Mouse (Mus musculus) neural tube, embryonic 13.5 days (tissue): ENCODE data around the gene Etnk1. TPM values are rescaled to one million over a fixed set of nuclear protein-coding genes. Genes with fewer than 3 reads are reported as not detected.
A peak's percentile ranks its signal among the peaks of the same experiment; 100 is the strongest.

ENCODE experiments used
- ATAC-seq: fragments of 200-750 bp; cut with Nextera tagmentation; 2 replicates; pipeline ENCODE4 v1.8.0; 2017; ENCODE audit warnings: low read depth, mild to moderate bottlenecking, moderate TSS enrichment, moderate library complexity
- H3K27ac ChIP-seq: fragments of 300-500 bp; sonication (generic); replicated peaks from 2 replicates; pipeline ENCODE4 v1.5.1; 2015; ENCODE audit warnings: moderate library complexity, mild to moderate bottlenecking, inconsistent platforms
- H3K27me3 ChIP-seq: fragments of 300-500 bp; sonication (generic); 2 replicates; pipeline ENCODE4 v1.6.1; 2015; ENCODE audit warnings: mild to moderate bottlenecking, inconsistent platforms
- H3K36me3 ChIP-seq: fragments of 300-500 bp; sonication (generic); 2 replicates; pipeline ENCODE4 v1.6.1; 2015; ENCODE audit warnings: mild to moderate bottlenecking, inconsistent platforms
- H3K4me1 ChIP-seq: fragments of 300-500 bp; sonication (generic); replicated peaks from 2 replicates; pipeline ENCODE4 v1.6.1; 2015; ENCODE audit warnings: inconsistent platforms
- H3K4me2 ChIP-seq: fragments of 300-500 bp; sonication (generic); 2 replicates; pipeline ENCODE4 v1.6.1; 2015; ENCODE audit warnings: inconsistent platforms, mild to moderate bottlenecking, moderate library complexity
- H3K4me3 ChIP-seq: fragments of 300-500 bp; sonication (generic); 2 replicates; pipeline ENCODE4 v1.5.1; 2015; ENCODE audit warnings: mild to moderate bottlenecking, inconsistent platforms
- H3K9ac ChIP-seq: fragments of 300-500 bp; sonication (generic); 2 replicates; pipeline ENCODE4 v1.6.1; 2015; ENCODE audit warnings: moderate library complexity, mild to moderate bottlenecking, inconsistent platforms
- H3K9me3 ChIP-seq: fragments of 300-500 bp; sonication (generic); 2 replicates; pipeline ENCODE4 v1.6.1; 2016; ENCODE audit warnings: inconsistent platforms
- WGBS: fragments of 180-500 bp; shearing (Covaris S2); methylation state at CpG from one replicate; pipeline ENCODE4 v1.1.7; 2015; 5-methylcytosine and 5-hydroxymethylcytosine counted together
- polyA plus RNA-seq: library from polyadenylated mRNA; unstranded; fragments of >200 nt; fragmentation: Nextera tagmentation; extraction: Ambion mirVana; gene quantifications from 2 replicates; pipeline ENCODE4 v1.2.1, GENCODE M21; 2015

Gene Etnk1
- polyA plus RNA-seq, 1 experiment from 2014 or later = 35.4 TPM

DNA sequence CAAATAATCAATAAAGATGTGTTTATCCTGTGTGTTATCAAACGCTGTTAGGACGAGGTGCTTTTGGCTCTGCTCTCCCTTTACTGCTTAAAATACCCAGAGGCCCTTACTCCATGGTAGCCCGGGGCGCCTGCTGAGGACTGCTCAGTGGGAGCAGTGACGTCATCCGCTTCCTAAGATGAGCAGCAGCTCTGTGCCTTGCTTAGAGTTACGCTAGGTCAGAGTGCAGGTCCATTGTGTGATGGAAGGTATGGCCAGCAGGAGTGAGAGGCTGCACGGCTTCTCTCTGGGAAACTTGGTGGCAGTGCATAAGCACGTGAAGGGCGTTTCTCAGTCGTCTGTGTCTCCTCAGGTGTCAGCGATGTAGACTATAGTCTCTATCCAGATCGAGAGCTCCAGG lies 30.0 kb downstream of the Etnk1 start:
- Histone ChIP-seq H3K9ac (no peak overlapping the region), H3K4me3 (no peak overlapping the region), H3K4me2 (no peak overlapping the region), H3K4me1 (no peaks in the 10 kb centered on the region), H3K27ac (no peak overlapping the region), H3K9me3 (no peaks in the 10 kb centered on the region), H3K36me3 (peaks cover 61% of the 10 kb centered on the region), H3K27me3 (no peaks in the 10 kb centered on the region)
- no peak for ATAC-seq
- 91% methylated on average over 13 of the region's 13 CpGs for WGBS

- Histone ChIP-seq H3K9me3 (no peaks in the 10 kb centered on the region), H3K4me3 (no peak overlapping the region), H3K36me3 (peaks cover 67% of the 10 kb centered on the region), H3K27ac (no peak overlapping the region), H3K27me3 (no peaks in the 10 kb centered on the region), H3K4me1 (no peaks in the 10 kb centered on the region), H3K9ac (no peak overlapping the region), H3K4me2 (no peak overlapping the region)
- no peak for ATAC-seq
- 92% methylated on average over 7 of the region's 7 CpGs for WGBS
These were observed 31.4 kb downstream of the Etnk1 start for GRCm38 (mm10) chr6:143198421-143198820.

GRCm38 (mm10) chr6:143203097-143203496 lies 36.1 kb downstream of the Etnk1 start:
- H3K36me3 ChIP-seq = peaks cover 67% of the 10 kb centered on the region
- ATAC-seq = no peak

DNA sequence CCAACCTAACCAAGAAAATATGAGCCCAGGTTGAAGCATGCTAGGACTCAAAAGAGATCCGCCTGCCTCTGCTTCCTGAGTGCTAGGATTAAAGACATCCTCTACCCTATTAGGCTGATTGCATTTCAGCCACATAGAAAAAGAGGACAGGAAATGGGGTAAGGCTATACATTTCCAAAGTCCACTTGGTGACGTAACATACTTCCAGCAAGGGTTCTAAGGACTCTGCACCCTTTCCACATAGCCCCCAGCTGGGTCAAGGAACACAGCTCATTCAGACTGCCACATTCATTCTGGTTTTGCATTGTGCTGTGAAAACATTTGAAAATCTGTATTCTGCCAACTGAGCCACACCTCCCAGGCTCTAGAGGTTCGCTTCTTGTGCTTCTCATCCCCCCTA lies 41.9 kb downstream of the Etnk1 start:
- H3K4me1 ChIP-seq = no peaks in the 10 kb centered on the region
- peaks cover 48% of the 10 kb centered on the region for H3K36me3 ChIP-seq
- no peak for ATAC-seq
- WGBS = 97% methylated on average over 3 of the region's 3 CpGs
- no peak overlapping the region for H3K4me2 ChIP-seq
- H3K4me3 ChIP-seq = no peak overlapping the region
- H3K9ac ChIP-seq = no peak overlapping the region
- no peaks in the 10 kb centered on the region for H3K27me3 ChIP-seq
- H3K9me3 ChIP-seq = 0 out of 2 replicates have a peak, but pooled peaks cover 9% of the 10 kb centered on the region
- H3K27ac ChIP-seq = no peak overlapping the region

More at GRCm38 (mm10) chr6:143203097-143203496, 36.1 kb downstream of the Etnk1 start:
- H3K9ac ChIP-seq = no peak overlapping the region
- no peak overlapping the region for H3K27ac ChIP-seq
- H3K27me3 ChIP-seq = no peaks in the 10 kb centered on the region
- H3K9me3 ChIP-seq = no peaks in the 10 kb centered on the region
- no peak overlapping the region for H3K4me2 ChIP-seq
- no peak overlapping the region for H3K4me3 ChIP-seq
- no peaks in the 10 kb centered on the region for H3K4me1 ChIP-seq
- WGBS = 94% methylated on average over 15 of the region's 15 CpGs

GRCm38 (mm10) chr6:143212766-143213165 lies 45.7 kb downstream of the Etnk1 start:
- H3K27me3 ChIP-seq = no peaks in the 10 kb centered on the region
- no peak overlapping the region for H3K4me2 ChIP-seq
- WGBS = 65% methylated on average over 6 of the region's 6 CpGs
- peaks cover 23% of the 10 kb centered on the region for H3K36me3 ChIP-seq
- no peak overlapping the region for H3K9ac ChIP-seq
- H3K4me3 ChIP-seq = no peak overlapping the region
- H3K27ac ChIP-seq = no peak overlapping the region
- peaks cover 7% of the 10 kb centered on the region; the same call in 1 of the 2 replicates for H3K4me1 ChIP-seq
- H3K9me3 ChIP-seq = peaks cover 18% of the 10 kb centered on the region
- no peak for ATAC-seq

GRCm38 (mm10) chr6:143213461-143213860 lies 46.4 kb downstream of the Etnk1 start:
- Histone ChIP-seq H3K4me1 (peaks cover 7% of the 10 kb centered on the region; the same call in 1 of the 2 replicates), H3K9ac (no peak overlapping the region), H3K9me3 (peaks cover 18% of the 10 kb centered on the region), H3K4me2 (no peak overlapping the region), H3K36me3 (peaks cover 20% of the 10 kb centered on the region), H3K27ac (no peak overlapping the region), H3K4me3 (no peak overlapping the region), H3K27me3 (no peaks in the 10 kb centered on the region)
- WGBS = 91% methylated on average over 6 of the region's 6 CpGs
- ATAC-seq = no peak

DNA sequence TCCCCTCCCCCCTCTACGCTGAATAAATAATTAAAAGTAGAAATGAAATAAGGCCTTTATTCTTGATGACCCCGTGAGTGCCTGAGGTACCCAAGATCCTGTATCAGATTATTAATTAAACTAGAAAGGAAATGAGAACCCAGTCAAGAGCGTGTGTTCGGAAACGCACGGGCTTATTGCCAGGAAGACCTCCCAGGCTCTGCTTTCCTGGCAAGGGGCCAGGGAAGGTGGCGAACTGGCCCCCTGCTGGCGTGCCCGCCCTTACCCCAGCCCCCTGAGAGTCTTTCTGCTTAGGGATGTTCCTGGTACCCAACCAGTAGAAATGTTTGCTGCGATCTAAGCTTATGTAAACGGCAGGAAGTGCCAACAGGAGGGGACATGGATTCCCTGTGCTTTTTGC lies 49.2 kb downstream of the Etnk1 start:
- Histone ChIP-seq H3K36me3 (0 out of 2 replicates have a peak, but pooled peaks cover 3% of the 10 kb centered on the region), H3K9ac (no peak overlapping the region), H3K27ac (no peak overlapping the region), H3K4me2 (no peak overlapping the region), H3K4me1 (peaks cover 7% of the 10 kb centered on the region; the same call in 1 of the 2 replicates), H3K9me3 (peaks cover 18% of the 10 kb centered on the region), H3K27me3 (no peaks in the 10 kb centered on the region), H3K4me3 (no peak overlapping the region)
- no peak for ATAC-seq
- 62% methylated on average over 11 of the region's 11 CpGs for WGBS

DNA sequence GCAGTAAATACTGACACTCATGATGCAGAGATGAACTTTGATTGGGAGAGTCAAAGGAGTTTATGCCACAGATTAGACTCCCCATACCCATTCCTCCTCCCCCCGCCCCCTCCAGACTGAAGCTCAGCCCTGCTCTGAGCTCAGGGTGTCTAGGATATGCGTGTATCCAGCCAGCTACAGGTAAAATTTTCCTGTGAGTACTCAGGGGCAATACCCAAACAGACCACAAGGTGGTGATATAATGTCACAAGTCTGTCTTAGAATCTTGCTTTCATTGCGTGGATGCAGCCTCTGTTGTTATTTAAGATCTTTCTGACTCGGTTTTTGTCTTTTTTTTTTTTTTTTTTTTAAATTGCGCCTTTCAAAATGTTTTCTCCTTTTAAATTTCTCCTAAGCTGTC lies 52.3 kb downstream of the Etnk1 start:
- no peak overlapping the region for H3K27ac ChIP-seq
- peak; percentile 40; the same call in 1 of the 2 replicates for ATAC-seq
- no peak overlapping the region for H3K4me3 ChIP-seq
- H3K36me3 ChIP-seq = 0 out of 2 replicates have a peak, but pooled peaks cover 3% of the 10 kb centered on the region
- WGBS = 5% methylated on average over 5 of the region's 5 CpGs
- H3K9me3 ChIP-seq = peaks cover 6% of the 10 kb centered on the region
- H3K4me2 ChIP-seq = no peak overlapping the region
- H3K9ac ChIP-seq = no peak overlapping the region
- H3K4me1 ChIP-seq = peaks cover 7% of the 10 kb centered on the region; the same call in 1 of the 2 replicates
- no peaks in the 10 kb centered on the region for H3K27me3 ChIP-seq

DNA sequence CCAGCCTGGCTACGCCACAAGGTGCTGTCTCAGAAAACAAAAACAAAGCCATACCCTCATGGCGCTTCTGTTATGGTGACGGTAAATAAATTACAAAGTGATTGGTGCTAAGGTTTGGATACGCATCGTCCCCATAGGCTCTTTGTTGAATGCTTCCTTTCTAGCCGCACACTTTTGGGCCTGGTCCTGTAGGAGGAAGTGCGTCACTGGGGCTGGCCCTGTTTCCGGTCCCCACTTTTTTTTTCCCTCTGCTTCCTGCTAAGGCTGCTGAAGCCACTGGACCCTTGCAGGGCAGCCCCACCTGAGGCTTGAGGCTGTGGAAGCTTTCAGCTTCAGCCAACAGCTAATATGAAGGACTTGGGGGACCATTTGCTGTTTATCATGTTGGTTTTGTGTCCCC lies 54.2 kb downstream of the Etnk1 start:
- 78% methylated on average over 8 of the region's 8 CpGs for WGBS
- no peak overlapping the region for H3K27ac ChIP-seq
- H3K9me3 ChIP-seq = no peaks in the 10 kb centered on the region
- no peak for ATAC-seq
- H3K27me3 ChIP-seq = no peaks in the 10 kb centered on the region
- no peak overlapping the region for H3K4me3 ChIP-seq
- no peaks in the 10 kb centered on the region for H3K36me3 ChIP-seq
- H3K4me2 ChIP-seq = no peak overlapping the region
- H3K4me1 ChIP-seq = peaks cover 2% of the 10 kb centered on the region; the same call in 1 of the 2 replicates
- no peak overlapping the region for H3K9ac ChIP-seq

GRCm38 (mm10) chr6:143224057-143224456 lies 57.0 kb downstream of the Etnk1 start:
- no peak overlapping the region for H3K4me3 ChIP-seq
- ATAC-seq = no peak
- H3K4me2 ChIP-seq = no peak overlapping the region
- H3K36me3 ChIP-seq = no peaks in the 10 kb centered on the region
- no peaks in the 10 kb centered on the region for H3K27me3 ChIP-seq
- H3K4me1 ChIP-seq = no peaks in the 10 kb centered on the region
- no peak overlapping the region for H3K9ac ChIP-seq
- 71% methylated on average over 11 of the region's 11 CpGs for WGBS
- no peak overlapping the region for H3K27ac ChIP-seq
- no peaks in the 10 kb centered on the region for H3K9me3 ChIP-seq

DNA sequence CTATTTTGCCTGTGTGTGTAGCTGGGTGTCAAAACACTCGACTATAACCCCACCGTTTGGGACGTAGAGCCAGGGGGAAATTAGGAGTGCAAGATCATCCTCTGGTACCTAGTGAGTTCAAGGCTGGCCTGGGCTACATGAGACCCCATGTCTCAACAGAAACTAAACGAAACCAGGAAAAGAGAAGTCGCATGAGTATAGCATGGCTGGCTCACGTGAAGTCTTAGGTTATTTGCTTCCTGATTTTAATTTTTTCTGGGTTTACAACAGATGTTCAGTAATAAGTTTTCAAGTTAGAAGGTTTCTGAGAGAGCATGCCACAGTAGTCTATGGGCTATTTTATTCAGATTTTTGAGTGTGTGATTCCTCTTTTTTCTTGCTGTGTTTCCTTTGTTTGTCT lies 57.9 kb downstream of the Etnk1 start:
- H3K9me3 ChIP-seq = no peaks in the 10 kb centered on the region
- H3K27me3 ChIP-seq = no peaks in the 10 kb centered on the region
- no peak for ATAC-seq
- no peak overlapping the region for H3K27ac ChIP-seq
- H3K9ac ChIP-seq = no peak overlapping the region
- H3K4me1 ChIP-seq = no peaks in the 10 kb centered on the region
- no peak overlapping the region for H3K4me3 ChIP-seq
- H3K4me2 ChIP-seq = no peak overlapping the region
- WGBS = 77% methylated on average over 6 of the region's 6 CpGs
- H3K36me3 ChIP-seq = no peaks in the 10 kb centered on the region

GRCm38 (mm10) chr6:143228696-143229095 lies 61.7 kb downstream of the Etnk1 start:
- Histone ChIP-seq H3K9me3 (no peaks in the 10 kb centered on the region), H3K4me3 (no peak overlapping the region), H3K27me3 (no peaks in the 10 kb centered on the region), H3K9ac (no peak overlapping the region), H3K4me1 (no peaks in the 10 kb centered on the region), H3K4me2 (no peak overlapping the region), H3K27ac (no peak overlapping the region), H3K36me3 (no peaks in the 10 kb centered on the region)
- WGBS = 79% methylated on average over 5 of the region's 5 CpGs
- ATAC-seq = no peak

DNA sequence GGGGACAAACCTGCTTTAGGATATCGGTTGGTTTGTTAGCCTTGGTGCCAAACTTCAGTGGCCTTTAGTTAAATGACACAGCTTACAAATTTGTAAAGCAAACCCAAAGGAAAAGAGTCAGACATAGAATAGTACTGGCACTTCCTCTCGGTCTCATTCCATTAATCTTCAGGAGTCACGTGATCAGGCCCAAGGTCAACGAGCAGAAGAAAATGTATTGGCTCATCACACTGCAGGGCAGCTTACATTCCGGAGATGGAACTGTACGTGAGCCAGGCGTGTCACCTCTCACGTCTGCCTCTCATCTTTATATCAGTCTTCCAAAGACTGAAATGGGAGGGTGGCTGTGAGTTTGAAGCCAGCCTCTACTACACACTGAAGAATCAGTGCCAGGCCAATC lies 62.9 kb downstream of the Etnk1 start:
- Histone ChIP-seq H3K4me3 (no peak overlapping the region), H3K4me2 (no peak overlapping the region), H3K9me3 (no peaks in the 10 kb centered on the region), H3K4me1 (no peaks in the 10 kb centered on the region), H3K36me3 (no peaks in the 10 kb centered on the region), H3K9ac (no peak overlapping the region), H3K27ac (no peak overlapping the region), H3K27me3 (no peaks in the 10 kb centered on the region)
- ATAC-seq = no peak
- WGBS = 76% methylated on average over 8 of the region's 8 CpGs
